Mouse (Mus musculus): ENCODE measurements around the gene Il3. TPM values are rescaled to one million over a fixed set of nuclear protein-coding genes. Genes with fewer than 3 reads are reported as not detected.
A peak's percentile ranks its signal among the peaks of the same experiment; 100 is the strongest.

The Il3 gene
- polyA plus RNA-seq, 1 experiment = not detected

- no peaks in the 10 kb centered on the region for H3K4me1 ChIP-seq (ENCODE audit: control insufficient read depth, insufficient read depth, low read length)
- DNase-seq = no peak
- H3K27ac ChIP-seq (ENCODE audit: insufficient read depth, low read depth, low read length) = no peak overlapping the region
- TF ChIP-seq POLR2A (IDR thresholded peaks at IDR 0.05; ENCODE audit: low read depth, low read length) = no peak
- TF ChIP-seq CTCF (conservative IDR thresholded peaks at IDR 0.05; ENCODE audit: insufficient read depth, insufficient read length, low read depth, low read length) = no peak
- H3K36me3 ChIP-seq (ENCODE audit: control insufficient read depth, insufficient read depth, low read length) = no peaks in the 10 kb centered on the region
- WGBS = 86% methylated on average over 3 of the region's 3 CpGs
- no peaks in the 10 kb centered on the region for H3K27me3 ChIP-seq (replicated peaks; ENCODE audit: control insufficient read depth, insufficient read depth, low read length)
- no peak overlapping the region for H3K4me3 ChIP-seq (ENCODE audit: insufficient read depth, low read depth, low read length)
Measured at GRCm38 (mm10) chr11:54249748-54250147, 17.3 kb downstream of the Il3 start.

GRCm38 (mm10) chr11:54248940-54249717, 17.9 kb downstream of the Il3 start, which contains the start of gene Csf2:
Gene Csf2, minus strand, starts transcription at chr11:54249667.
- Histone ChIP-seq H3K27ac (ENCODE audit: insufficient read depth, low read depth, low read length) (no peak within 1 kb of the TSS), H3K4me3 (ENCODE audit: insufficient read depth, low read depth, low read length) (no peak within 1 kb of the TSS), H3K36me3 (ENCODE audit: control insufficient read depth, insufficient read depth, low read length) (no peaks in the 10 kb centered on the region), H3K27me3 (replicated peaks; ENCODE audit: control insufficient read depth, insufficient read depth, low read length) (no peaks in the 10 kb centered on the region), H3K4me1 (ENCODE audit: control insufficient read depth, insufficient read depth, low read length) (no peaks in the 10 kb centered on the region)
- TF ChIP-seq POLR2A (IDR thresholded peaks at IDR 0.05; ENCODE audit: low read depth, low read length) = no peak
- DNase-seq = no peak
- 68% methylated on average over 11 of the region's 11 CpGs for WGBS

- H3K4me3 ChIP-seq (ENCODE audit: insufficient read depth, low read depth, low read length) = no peak overlapping the region
- no peak overlapping the region for H3K27ac ChIP-seq (ENCODE audit: insufficient read depth, low read depth, low read length)
- no peaks in the 10 kb centered on the region for H3K27me3 ChIP-seq (replicated peaks; ENCODE audit: control insufficient read depth, insufficient read depth, low read length)
- 73% methylated on average over 10 of the region's 10 CpGs for WGBS
- no peak for DNase-seq
- TF ChIP-seq CTCF (conservative IDR thresholded peaks at IDR 0.05; ENCODE audit: insufficient read depth, insufficient read length, low read depth, low read length) (no peak), POLR2A (IDR thresholded peaks at IDR 0.05; ENCODE audit: low read depth, low read length) (no peak)
- H3K4me1 ChIP-seq (ENCODE audit: control insufficient read depth, insufficient read depth, low read length) = no peaks in the 10 kb centered on the region
- no peaks in the 10 kb centered on the region for H3K36me3 ChIP-seq (ENCODE audit: control insufficient read depth, insufficient read depth, low read length)
Measured at GRCm38 (mm10) chr11:54247251-54247950, 19.7 kb downstream of the Il3 start.

GRCm38 (mm10) chr11:54244465-54244864, 22.6 kb downstream of the Il3 start:
- Histone ChIP-seq H3K4me3 (ENCODE audit: insufficient read depth, low read depth, low read length) (no peak overlapping the region), H3K27me3 (replicated peaks; ENCODE audit: control insufficient read depth, insufficient read depth, low read length) (no peaks in the 10 kb centered on the region), H3K4me1 (ENCODE audit: control insufficient read depth, insufficient read depth, low read length) (no peaks in the 10 kb centered on the region), H3K27ac (ENCODE audit: insufficient read depth, low read depth, low read length) (no peak overlapping the region), H3K36me3 (ENCODE audit: control insufficient read depth, insufficient read depth, low read length) (no peaks in the 10 kb centered on the region)
- TF ChIP-seq CTCF (conservative IDR thresholded peaks at IDR 0.05; ENCODE audit: insufficient read depth, insufficient read length, low read depth, low read length) = no peak
- TF ChIP-seq POLR2A (IDR thresholded peaks at IDR 0.05; ENCODE audit: low read depth, low read length) = no peak
- 81% methylated on average over 6 of the region's 6 CpGs for WGBS
- DNase-seq = no peak

GRCm38 (mm10) chr11:54242494-54242893, 24.6 kb downstream of the Il3 start:
- H3K36me3 ChIP-seq (ENCODE audit: control insufficient read depth, insufficient read depth, low read length) = no peaks in the 10 kb centered on the region
- TF ChIP-seq POLR2A (IDR thresholded peaks at IDR 0.05; ENCODE audit: low read depth, low read length) (no peak), CTCF (conservative IDR thresholded peaks at IDR 0.05; ENCODE audit: insufficient read depth, insufficient read length, low read depth, low read length) (no peak)
- no peak overlapping the region for H3K4me3 ChIP-seq (ENCODE audit: insufficient read depth, low read depth, low read length)
- no peak overlapping the region for H3K27ac ChIP-seq (ENCODE audit: insufficient read depth, low read depth, low read length)
- WGBS = 90% methylated on average over 3 of the region's 3 CpGs
- no peaks in the 10 kb centered on the region for H3K4me1 ChIP-seq (ENCODE audit: control insufficient read depth, insufficient read depth, low read length)
- no peak for DNase-seq
- no peaks in the 10 kb centered on the region for H3K27me3 ChIP-seq (replicated peaks; ENCODE audit: control insufficient read depth, insufficient read depth, low read length)

GRCm38 (mm10) chr11:54236939-54237338, 30.1 kb downstream of the Il3 start:
- H3K4me1 ChIP-seq (ENCODE audit: control insufficient read depth, insufficient read depth, low read length) = no peaks in the 10 kb centered on the region
- H3K27ac ChIP-seq (ENCODE audit: insufficient read depth, low read depth, low read length) = no peak overlapping the region
- WGBS = 55% methylated on average over 2 of the region's 2 CpGs
- TF ChIP-seq CTCF (conservative IDR thresholded peaks at IDR 0.05; ENCODE audit: insufficient read depth, insufficient read length, low read depth, low read length) = no peak
- no peak for TF ChIP-seq POLR2A (IDR thresholded peaks at IDR 0.05; ENCODE audit: low read depth, low read length)
- H3K36me3 ChIP-seq (ENCODE audit: control insufficient read depth, insufficient read depth, low read length) = no peaks in the 10 kb centered on the region
- no peak overlapping the region for H3K4me3 ChIP-seq (ENCODE audit: insufficient read depth, low read depth, low read length)
- peak; percentile 10 for DNase-seq
- H3K27me3 ChIP-seq (replicated peaks; ENCODE audit: control insufficient read depth, insufficient read depth, low read length) = no peaks in the 10 kb centered on the region

- H3K4me1 ChIP-seq (ENCODE audit: control insufficient read depth, insufficient read depth, low read length) = no peaks in the 10 kb centered on the region
- 91% methylated on average over 2 of the region's 2 CpGs for WGBS
- H3K36me3 ChIP-seq (ENCODE audit: control insufficient read depth, insufficient read depth, low read length) = no peaks in the 10 kb centered on the region
- TF ChIP-seq POLR2A (IDR thresholded peaks at IDR 0.05; ENCODE audit: low read depth, low read length) = no peak
- TF ChIP-seq CTCF (conservative IDR thresholded peaks at IDR 0.05; ENCODE audit: insufficient read depth, insufficient read length, low read depth, low read length) = no peak
- H3K4me3 ChIP-seq (ENCODE audit: insufficient read depth, low read depth, low read length) = no peak overlapping the region
- no peaks in the 10 kb centered on the region for H3K27me3 ChIP-seq (replicated peaks; ENCODE audit: control insufficient read depth, insufficient read depth, low read length)
- no peak overlapping the region for H3K27ac ChIP-seq (ENCODE audit: insufficient read depth, low read depth, low read length)
- no peak for DNase-seq
Measured at GRCm38 (mm10) chr11:54227478-54227877, 39.6 kb downstream of the Il3 start.

Measured in kidney, adult 2 months (tissue).